Mouse (Mus musculus): ENCODE data around the gene Tarbp1. TPM values are rescaled to one million over a fixed set of nuclear protein-coding genes. Genes with fewer than 3 reads are reported as not detected.

Gene Tarbp1
- polyA plus RNA-seq, 1 experiment from 2014 or later: 0.80 TPM

GRCm38 (mm10) chr8:126473802-126474298 lies 1.0 kb downstream of the Tarbp1 start:
- H3K27ac ChIP-seq: no peak overlapping the region
- H3K36me3 ChIP-seq (ENCODE audit: inconsistent target): no peaks in the 10 kb centered on the region
- no peaks in the 10 kb centered on the region for H3K79me2 ChIP-seq (ENCODE audit: inconsistent target)
- H3K4me3 ChIP-seq (ENCODE audit: inconsistent target): peak overlapping the region; percentile 26; the same call in 1 of the 2 replicates
- WGBS (ENCODE audit: missing documents): 20% methylated on average over 15 of the region's 16 CpGs

- 85% methylated on average over 7 of the region's 7 CpGs for WGBS (ENCODE audit: missing documents)
- no peaks in the 10 kb centered on the region for H3K79me2 ChIP-seq (ENCODE audit: inconsistent target)
- H3K4me3 ChIP-seq (ENCODE audit: inconsistent target): no peak overlapping the region
- no peak overlapping the region for H3K27ac ChIP-seq
- H3K36me3 ChIP-seq (ENCODE audit: inconsistent target): no peaks in the 10 kb centered on the region
These were observed 10.8 kb downstream of the Tarbp1 start for GRCm38 (mm10) chr8:126464071-126464470.

GRCm38 (mm10) chr8:126461735-126462134 lies 13.1 kb downstream of the Tarbp1 start:
- Histone ChIP-seq H3K79me2 (ENCODE audit: inconsistent target) (no peaks in the 10 kb centered on the region), H3K36me3 (ENCODE audit: inconsistent target) (no peaks in the 10 kb centered on the region), H3K4me3 (ENCODE audit: inconsistent target) (no peak overlapping the region), H3K27ac (no peak overlapping the region)
- 92% methylated on average over 7 of the region's 7 CpGs for WGBS (ENCODE audit: missing documents)

- H3K36me3 ChIP-seq (ENCODE audit: inconsistent target): no peaks in the 10 kb centered on the region
- 72% methylated on average over 3 of the region's 3 CpGs for WGBS (ENCODE audit: missing documents)
- H3K27ac ChIP-seq: no peak overlapping the region
- H3K79me2 ChIP-seq (ENCODE audit: inconsistent target): no peaks in the 10 kb centered on the region
- H3K4me3 ChIP-seq (ENCODE audit: inconsistent target): no peak overlapping the region
These were observed 14.6 kb downstream of the Tarbp1 start for GRCm38 (mm10) chr8:126460274-126460673.

- WGBS (ENCODE audit: missing documents): 100% methylated on average over 6 of the region's 7 CpGs
- H3K27ac ChIP-seq: no peak overlapping the region
- H3K79me2 ChIP-seq (ENCODE audit: inconsistent target): no peaks in the 10 kb centered on the region
- H3K4me3 ChIP-seq (ENCODE audit: inconsistent target): no peak overlapping the region
- H3K36me3 ChIP-seq (ENCODE audit: inconsistent target): no peaks in the 10 kb centered on the region
These were observed 19.5 kb downstream of the Tarbp1 start for GRCm38 (mm10) chr8:126455383-126455782.

- Histone ChIP-seq H3K27ac (no peak overlapping the region), H3K36me3 (ENCODE audit: inconsistent target) (no peaks in the 10 kb centered on the region), H3K79me2 (ENCODE audit: inconsistent target) (no peaks in the 10 kb centered on the region), H3K4me3 (ENCODE audit: inconsistent target) (no peak overlapping the region)
- 94% methylated on average over 8 of the region's 8 CpGs for WGBS (ENCODE audit: missing documents)
These were observed 23.7 kb downstream of the Tarbp1 start for GRCm38 (mm10) chr8:126451158-126451557.

- WGBS (ENCODE audit: missing documents): 100% methylated on average over 2 of the region's 2 CpGs
- H3K27ac ChIP-seq: no peak overlapping the region
- no peak overlapping the region for H3K4me3 ChIP-seq (ENCODE audit: inconsistent target)
- H3K36me3 ChIP-seq (ENCODE audit: inconsistent target): no peaks in the 10 kb centered on the region
- H3K79me2 ChIP-seq (ENCODE audit: inconsistent target): no peaks in the 10 kb centered on the region
These were observed 35.9 kb downstream of the Tarbp1 start for GRCm38 (mm10) chr8:126438937-126439336.

GRCm38 (mm10) chr8:126433827-126434226 lies 41.0 kb downstream of the Tarbp1 start:
- WGBS (ENCODE audit: missing documents): 89% methylated on average over 7 of the region's 7 CpGs
- no peak overlapping the region for H3K4me3 ChIP-seq (ENCODE audit: inconsistent target)
- no peaks in the 10 kb centered on the region for H3K79me2 ChIP-seq (ENCODE audit: inconsistent target)
- no peak overlapping the region for H3K27ac ChIP-seq
- no peaks in the 10 kb centered on the region for H3K36me3 ChIP-seq (ENCODE audit: inconsistent target)

GRCm38 (mm10) chr8:126429635-126430034 lies 45.2 kb downstream of the Tarbp1 start:
- peaks cover 34% of the 10 kb centered on the region for H3K36me3 ChIP-seq (ENCODE audit: inconsistent target)

GRCm38 (mm10) chr8:126424946-126425345 lies 49.9 kb downstream of the Tarbp1 start:
- Histone ChIP-seq H3K36me3 (ENCODE audit: inconsistent target) (peaks cover 34% of the 10 kb centered on the region), H3K27ac (no peak overlapping the region), H3K79me2 (ENCODE audit: inconsistent target) (peaks cover 13% of the 10 kb centered on the region; the same call in 1 of the 2 replicates), H3K4me3 (ENCODE audit: inconsistent target) (no peak overlapping the region)
- 81% methylated on average over 1 of the region's 1 CpGs for WGBS (ENCODE audit: missing documents)

More at GRCm38 (mm10) chr8:126429635-126430034, 45.2 kb downstream of the Tarbp1 start:
- 96% methylated on average over 5 of the region's 5 CpGs for WGBS (ENCODE audit: missing documents)
- no peaks in the 10 kb centered on the region for H3K79me2 ChIP-seq (ENCODE audit: inconsistent target)
- no peak overlapping the region for H3K27ac ChIP-seq
- H3K4me3 ChIP-seq (ENCODE audit: inconsistent target): no peak overlapping the region

GRCm38 (mm10) chr8:126424163-126424562 lies 50.7 kb downstream of the Tarbp1 start:
- WGBS (ENCODE audit: missing documents): 82% methylated on average over 4 of the region's 4 CpGs
- H3K36me3 ChIP-seq (ENCODE audit: inconsistent target): peaks cover 34% of the 10 kb centered on the region

GRCm38 (mm10) chr8:126422920-126423300 lies 52.0 kb downstream of the Tarbp1 start:
- Histone ChIP-seq H3K27ac (peak overlapping the region; percentile 33), H3K79me2 (ENCODE audit: inconsistent target) (peaks cover 13% of the 10 kb centered on the region; the same call in 1 of the 2 replicates), H3K36me3 (ENCODE audit: inconsistent target) (peaks cover 28% of the 10 kb centered on the region), H3K4me3 (ENCODE audit: inconsistent target) (peak overlapping the region; percentile 84)
- WGBS (ENCODE audit: missing documents): 11% methylated on average over 9 of the region's 9 CpGs

More at GRCm38 (mm10) chr8:126424163-126424562, 50.7 kb downstream of the Tarbp1 start:
- H3K27ac ChIP-seq: no peak overlapping the region
- H3K4me3 ChIP-seq (ENCODE audit: inconsistent target): no peak overlapping the region
- H3K79me2 ChIP-seq (ENCODE audit: inconsistent target): peaks cover 13% of the 10 kb centered on the region; the same call in 1 of the 2 replicates

- WGBS (ENCODE audit: missing documents): under 1% methylated on average over 58 of the region's 61 CpGs
These were observed 52.5 kb downstream of the Tarbp1 start, which contains the start of gene Coa6 for GRCm38 (mm10) chr8:126422174-126422919. Coa6 (plus strand) TSS chr8:126422515.

GRCm38 (mm10) chr8:126420834-126421233 lies 54.0 kb downstream of the Tarbp1 start:
- Histone ChIP-seq H3K4me3 (ENCODE audit: inconsistent target) (no peak overlapping the region), H3K36me3 (ENCODE audit: inconsistent target) (peaks cover 8% of the 10 kb centered on the region), H3K27ac (no peak overlapping the region), H3K79me2 (ENCODE audit: inconsistent target) (peaks cover 13% of the 10 kb centered on the region; the same call in 1 of the 2 replicates)
- WGBS (ENCODE audit: missing documents): 86% methylated on average over 3 of the region's 3 CpGs

More at GRCm38 (mm10) chr8:126422174-126422919, 52.5 kb downstream of the Tarbp1 start, which contains the start of gene Coa6:
- Histone ChIP-seq H3K4me3 (ENCODE audit: inconsistent target) (peak within 1 kb of the TSS; percentile 84), H3K27ac (peak within 1 kb of the TSS; percentile 33), H3K79me2 (ENCODE audit: inconsistent target) (peaks cover 13% of the 10 kb centered on the region; the same call in 1 of the 2 replicates), H3K36me3 (ENCODE audit: inconsistent target) (peaks cover 22% of the 10 kb centered on the region)

- WGBS (ENCODE audit: missing documents): 72% methylated on average over 4 of the region's 4 CpGs
- no peaks in the 10 kb centered on the region for H3K36me3 ChIP-seq (ENCODE audit: inconsistent target)
These were observed 69.8 kb downstream of the Tarbp1 start for GRCm38 (mm10) chr8:126405030-126405429.

More at GRCm38 (mm10) chr8:126405030-126405429, 69.8 kb downstream of the Tarbp1 start:
- no peak overlapping the region for H3K4me3 ChIP-seq (ENCODE audit: inconsistent target)
- no peaks in the 10 kb centered on the region for H3K79me2 ChIP-seq (ENCODE audit: inconsistent target)
- H3K27ac ChIP-seq: no peak overlapping the region

Measured in macrophage (primary cell).